Mouse (Mus musculus): ENCODE measurements around the gene Zbtb43. TPM values are rescaled to one million over a fixed set of nuclear protein-coding genes. Genes with fewer than 3 reads are reported as not detected.

The Zbtb43 gene
- polyA plus RNA-seq, 1 experiment from 2014 or later = 17.8 TPM

- Histone ChIP-seq H3K4me1 (replicated peaks; ENCODE audit: control insufficient read depth, insufficient read depth, low read length) (peaks cover 22% of the 10 kb centered on the region), H3K4me2 (ENCODE audit: low read depth, low read length) (no peak overlapping the region), H3K36me3 (ENCODE audit: control insufficient read depth, insufficient read depth, low read length) (peaks cover 11% of the 10 kb centered on the region; the same call in 1 of the 2 replicates), H3K27ac (ENCODE audit: low read length) (no peak overlapping the region), H3K4me3 (ENCODE audit: low read length) (no peak overlapping the region), H3K9ac (ENCODE audit: low read length) (no peak overlapping the region), H3K27me3 (ENCODE audit: control insufficient read depth, insufficient read depth, low read depth, low read length) (no peaks in the 10 kb centered on the region), H3K9me3 (ENCODE audit: control insufficient read depth, low read length) (no peaks in the 10 kb centered on the region)
- ATAC-seq (ENCODE audit: low read depth) = no peak
- WGBS = 80% methylated on average over 10 of the region's 10 CpGs
These were observed 41.5 kb downstream of the Zbtb43 start for GRCm38 (mm10) chr2:33426640-33427398.

DNA sequence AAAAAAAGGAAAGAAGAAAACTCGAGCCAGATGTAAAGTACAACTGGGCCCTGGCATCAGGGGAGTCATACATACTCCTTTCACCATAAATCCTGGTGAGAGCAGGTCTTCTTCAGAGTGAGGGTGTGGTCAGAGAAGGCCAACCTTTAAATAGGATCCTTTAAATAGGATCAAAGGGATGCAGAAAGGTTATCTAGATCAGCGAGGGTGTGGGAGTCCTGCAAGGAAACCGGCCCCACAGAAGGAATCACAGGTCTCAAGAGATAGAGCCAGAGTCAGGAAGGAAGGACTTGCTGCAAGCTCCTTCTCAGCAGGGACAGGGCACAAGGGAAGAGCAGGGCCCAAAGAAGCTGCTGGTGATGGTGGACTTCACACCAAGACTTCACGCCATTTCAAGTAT, 50.9 kb downstream of the Zbtb43 start:
- no peaks in the 10 kb centered on the region for H3K27me3 ChIP-seq (ENCODE audit: control insufficient read depth, insufficient read depth, low read depth, low read length)
- H3K27ac ChIP-seq (ENCODE audit: low read length) = no peak overlapping the region
- no peak for ATAC-seq (ENCODE audit: low read depth)
- 0 out of 2 replicates have a peak, but pooled peaks cover 8% of the 10 kb centered on the region for H3K36me3 ChIP-seq (ENCODE audit: control insufficient read depth, insufficient read depth, low read length)
- no peaks in the 10 kb centered on the region for H3K9me3 ChIP-seq (ENCODE audit: control insufficient read depth, low read length)
- H3K9ac ChIP-seq (ENCODE audit: low read length) = no peak overlapping the region
- H3K4me1 ChIP-seq (replicated peaks; ENCODE audit: control insufficient read depth, insufficient read depth, low read length) = 0 out of 2 replicates have a peak, but pooled peaks cover 3% of the 10 kb centered on the region
- 57% methylated on average over 4 of the region's 4 CpGs for WGBS
- no peak overlapping the region for H3K4me2 ChIP-seq (ENCODE audit: low read depth, low read length)
- no peak overlapping the region for H3K4me3 ChIP-seq (ENCODE audit: low read length)

DNA sequence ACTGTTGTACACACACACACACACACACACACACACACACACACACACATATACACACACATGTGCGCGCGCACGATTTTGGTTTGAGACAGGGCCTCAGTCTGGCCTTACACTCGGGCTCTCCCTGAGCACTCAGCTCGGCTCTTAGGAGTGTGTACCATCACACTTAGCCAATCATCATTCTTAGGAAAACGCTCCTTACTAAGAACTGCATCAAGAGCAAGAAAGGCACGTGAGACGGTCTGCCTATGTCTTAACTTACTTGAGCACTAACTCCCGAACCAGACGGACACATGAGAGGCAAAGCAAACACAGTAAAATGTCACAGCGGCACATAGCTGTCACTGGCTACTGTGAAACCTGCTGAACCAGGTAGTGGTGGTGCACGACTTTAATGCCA, 54.3 kb downstream of the Zbtb43 start:
- H3K27me3 ChIP-seq (ENCODE audit: control insufficient read depth, insufficient read depth, low read depth, low read length) = no peaks in the 10 kb centered on the region
- 0 out of 2 replicates have a peak, but pooled peaks cover 10% of the 10 kb centered on the region for H3K4me1 ChIP-seq (replicated peaks; ENCODE audit: control insufficient read depth, insufficient read depth, low read length)
- no peak overlapping the region for H3K4me2 ChIP-seq (ENCODE audit: low read depth, low read length)
- no peaks in the 10 kb centered on the region for H3K9me3 ChIP-seq (ENCODE audit: control insufficient read depth, low read length)
- 52% methylated on average over 13 of the region's 13 CpGs for WGBS
- ATAC-seq (ENCODE audit: low read depth) = peak; percentile 90
- peak overlapping the region; percentile 49; the same call in 1 of the 2 replicates for H3K27ac ChIP-seq (ENCODE audit: low read length)
- H3K36me3 ChIP-seq (ENCODE audit: control insufficient read depth, insufficient read depth, low read length) = peaks cover 19% of the 10 kb centered on the region
- H3K9ac ChIP-seq (ENCODE audit: low read length) = no peak overlapping the region
- no peak overlapping the region for H3K4me3 ChIP-seq (ENCODE audit: low read length)

DNA sequence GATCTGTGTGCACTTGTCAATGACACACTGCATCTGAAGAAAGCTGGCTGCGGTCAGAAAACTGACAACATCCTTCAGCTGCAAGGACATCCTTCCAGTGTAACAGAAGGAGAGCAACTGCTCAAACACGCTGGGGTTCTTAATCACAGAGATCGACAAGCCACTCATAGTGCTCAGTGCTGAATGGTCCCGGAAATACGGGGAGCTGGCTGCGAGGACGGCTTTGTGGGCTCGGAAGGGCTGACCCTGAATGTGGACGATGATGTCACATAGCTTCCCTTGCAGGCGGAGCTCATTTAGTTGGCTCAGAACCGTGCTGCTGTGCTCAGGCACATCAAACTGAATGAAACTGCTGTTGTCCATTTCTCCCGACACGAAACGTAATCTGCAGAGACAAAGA, 56.2 kb downstream of the Zbtb43 start:
- Histone ChIP-seq H3K4me2 (ENCODE audit: low read depth, low read length) (no peak overlapping the region), H3K9me3 (ENCODE audit: control insufficient read depth, low read length) (no peaks in the 10 kb centered on the region), H3K4me3 (ENCODE audit: low read length) (no peak overlapping the region), H3K27ac (ENCODE audit: low read length) (no peak overlapping the region), H3K4me1 (replicated peaks; ENCODE audit: control insufficient read depth, insufficient read depth, low read length) (0 out of 2 replicates have a peak, but pooled peaks cover 8% of the 10 kb centered on the region), H3K27me3 (ENCODE audit: control insufficient read depth, insufficient read depth, low read depth, low read length) (no peaks in the 10 kb centered on the region), H3K36me3 (ENCODE audit: control insufficient read depth, insufficient read depth, low read length) (peaks cover 21% of the 10 kb centered on the region), H3K9ac (ENCODE audit: low read length) (no peak overlapping the region)
- WGBS = 76% methylated on average over 14 of the region's 14 CpGs
- ATAC-seq (ENCODE audit: low read depth) = no peak

DNA sequence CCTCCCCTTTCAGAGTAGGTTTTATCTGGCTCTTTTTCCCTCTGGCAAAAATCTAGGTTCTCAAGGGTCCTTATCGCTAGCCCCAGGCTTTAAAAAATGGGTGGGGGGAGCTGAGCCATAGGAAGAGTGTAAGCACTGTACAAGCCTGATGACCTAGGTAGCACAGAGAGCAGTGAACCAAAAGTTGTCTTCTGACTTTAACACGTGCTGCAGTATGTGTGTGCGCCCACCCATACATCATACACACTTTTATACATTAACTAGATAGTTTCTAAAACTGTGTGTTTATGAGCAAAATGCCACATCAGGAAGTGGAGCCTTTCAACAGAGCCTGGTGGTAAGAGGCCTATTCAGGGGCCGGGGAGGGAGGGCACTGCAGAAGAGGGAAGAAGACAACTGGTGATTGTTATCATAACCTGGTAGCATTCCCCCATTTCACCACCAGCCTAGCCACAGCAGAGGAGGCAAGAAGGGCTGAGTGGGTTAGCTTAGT, 64.8 kb downstream of the Zbtb43 start:
- ATAC-seq (ENCODE audit: low read depth) = no peak
- H3K36me3 ChIP-seq (ENCODE audit: control insufficient read depth, insufficient read depth, low read length) = no peaks in the 10 kb centered on the region; the same call in 1 of the 2 replicates
- H3K4me1 ChIP-seq (replicated peaks; ENCODE audit: control insufficient read depth, insufficient read depth, low read length) = no peaks in the 10 kb centered on the region
- no peak overlapping the region for H3K27ac ChIP-seq (ENCODE audit: low read length)
- no peaks in the 10 kb centered on the region for H3K27me3 ChIP-seq (ENCODE audit: control insufficient read depth, insufficient read depth, low read depth, low read length)
- H3K9ac ChIP-seq (ENCODE audit: low read length) = no peak overlapping the region
- WGBS = 63% methylated on average over 4 of the region's 4 CpGs
- no peaks in the 10 kb centered on the region for H3K9me3 ChIP-seq (ENCODE audit: control insufficient read depth, low read length)
- H3K4me2 ChIP-seq (ENCODE audit: low read depth, low read length) = no peak overlapping the region
- no peak overlapping the region for H3K4me3 ChIP-seq (ENCODE audit: low read length)

- no peaks in the 10 kb centered on the region for H3K27me3 ChIP-seq (ENCODE audit: control insufficient read depth, insufficient read depth, low read depth, low read length)
- H3K4me1 ChIP-seq (replicated peaks; ENCODE audit: control insufficient read depth, insufficient read depth, low read length) = no peaks in the 10 kb centered on the region
- no peak overlapping the region for H3K27ac ChIP-seq (ENCODE audit: low read length)
- no peak overlapping the region for H3K4me2 ChIP-seq (ENCODE audit: low read depth, low read length)
- H3K9ac ChIP-seq (ENCODE audit: low read length) = no peak overlapping the region
- WGBS = 62% methylated on average over 5 of the region's 5 CpGs
- H3K9me3 ChIP-seq (ENCODE audit: control insufficient read depth, low read length) = no peaks in the 10 kb centered on the region
- no peak overlapping the region for H3K4me3 ChIP-seq (ENCODE audit: low read length)
- no peaks in the 10 kb centered on the region; the same call in 1 of the 2 replicates for H3K36me3 ChIP-seq (ENCODE audit: control insufficient read depth, insufficient read depth, low read length)
- ATAC-seq (ENCODE audit: low read depth) = no peak
These were observed 65.7 kb downstream of the Zbtb43 start for GRCm38 (mm10) chr2:33402638-33403037.

DNA sequence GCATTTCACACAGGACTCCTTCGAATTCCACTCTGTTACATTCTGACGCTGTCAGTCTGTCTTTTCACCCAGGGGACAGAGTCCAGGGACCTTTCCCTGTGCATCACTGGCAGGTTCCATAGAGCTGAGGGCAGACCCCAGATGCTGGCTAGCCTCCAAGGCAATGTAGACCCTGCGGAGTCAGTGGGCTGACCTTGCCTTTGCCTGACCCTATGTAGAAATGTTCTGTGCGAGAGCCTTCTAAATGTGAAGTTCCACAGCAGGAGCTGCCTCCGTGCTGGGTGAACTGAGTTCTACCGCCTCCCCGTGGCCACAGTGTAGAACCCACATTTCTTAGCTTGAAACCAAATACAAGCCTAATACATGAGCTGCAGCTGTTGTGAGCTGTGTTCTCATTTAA, 66.1 kb downstream of the Zbtb43 start:
- no peak overlapping the region for H3K27ac ChIP-seq (ENCODE audit: low read length)
- no peak overlapping the region for H3K4me2 ChIP-seq (ENCODE audit: low read depth, low read length)
- H3K9ac ChIP-seq (ENCODE audit: low read length) = no peak overlapping the region
- H3K9me3 ChIP-seq (ENCODE audit: control insufficient read depth, low read length) = no peaks in the 10 kb centered on the region
- H3K36me3 ChIP-seq (ENCODE audit: control insufficient read depth, insufficient read depth, low read length) = no peaks in the 10 kb centered on the region; the same call in 1 of the 2 replicates
- 27% methylated on average over 7 of the region's 7 CpGs for WGBS
- no peaks in the 10 kb centered on the region for H3K4me1 ChIP-seq (replicated peaks; ENCODE audit: control insufficient read depth, insufficient read depth, low read length)
- peak; percentile 41; the same call in 1 of the 2 replicates for ATAC-seq (ENCODE audit: low read depth)
- no peaks in the 10 kb centered on the region for H3K27me3 ChIP-seq (ENCODE audit: control insufficient read depth, insufficient read depth, low read depth, low read length)
- no peak overlapping the region for H3K4me3 ChIP-seq (ENCODE audit: low read length)

DNA sequence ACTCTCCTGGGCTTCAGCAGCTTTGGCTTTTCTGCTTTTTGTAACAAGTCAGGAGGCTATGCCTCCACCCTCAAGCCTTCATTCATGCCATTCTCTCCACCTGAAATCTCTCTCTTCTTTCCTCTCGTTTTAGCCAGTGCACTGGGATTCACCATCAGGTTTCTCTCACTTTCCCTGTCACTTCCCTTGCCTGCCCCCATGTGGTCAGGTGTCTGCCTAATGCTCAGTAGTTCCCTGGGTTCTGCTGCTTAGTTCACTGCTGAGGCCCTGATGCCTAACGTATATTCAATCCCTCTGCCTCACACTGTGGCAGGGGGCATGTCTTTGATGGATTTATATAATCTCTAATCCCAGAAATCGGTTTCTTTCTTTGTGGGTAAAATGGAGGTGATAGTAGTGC, 67.1 kb downstream of the Zbtb43 start:
- no peaks in the 10 kb centered on the region for H3K4me1 ChIP-seq (replicated peaks; ENCODE audit: control insufficient read depth, insufficient read depth, low read length)
- no peaks in the 10 kb centered on the region for H3K27me3 ChIP-seq (ENCODE audit: control insufficient read depth, insufficient read depth, low read depth, low read length)
- H3K4me2 ChIP-seq (ENCODE audit: low read depth, low read length) = no peak overlapping the region
- H3K9me3 ChIP-seq (ENCODE audit: control insufficient read depth, low read length) = no peaks in the 10 kb centered on the region
- H3K4me3 ChIP-seq (ENCODE audit: low read length) = no peak overlapping the region
- H3K27ac ChIP-seq (ENCODE audit: low read length) = no peak overlapping the region
- H3K36me3 ChIP-seq (ENCODE audit: control insufficient read depth, insufficient read depth, low read length) = no peaks in the 10 kb centered on the region; the same call in 1 of the 2 replicates
- ATAC-seq (ENCODE audit: low read depth) = no peak
- no peak overlapping the region for H3K9ac ChIP-seq (ENCODE audit: low read length)
- 32% methylated on average over 3 of the region's 3 CpGs for WGBS

- Histone ChIP-seq H3K4me3 (ENCODE audit: low read length) (no peak overlapping the region), H3K4me2 (ENCODE audit: low read depth, low read length) (no peak overlapping the region), H3K4me1 (replicated peaks; ENCODE audit: control insufficient read depth, insufficient read depth, low read length) (no peaks in the 10 kb centered on the region), H3K27ac (ENCODE audit: low read length) (no peak overlapping the region), H3K27me3 (ENCODE audit: control insufficient read depth, insufficient read depth, low read depth, low read length) (no peaks in the 10 kb centered on the region), H3K9ac (ENCODE audit: low read length) (no peak overlapping the region), H3K9me3 (ENCODE audit: control insufficient read depth, low read length) (no peaks in the 10 kb centered on the region), H3K36me3 (ENCODE audit: control insufficient read depth, insufficient read depth, low read length) (no peaks in the 10 kb centered on the region)
- ATAC-seq (ENCODE audit: low read depth) = no peak
- WGBS = 73% methylated on average over 5 of the region's 5 CpGs
These were observed 67.8 kb downstream of the Zbtb43 start for GRCm38 (mm10) chr2:33400541-33400940.
